Mouse (Mus musculus): ENCODE data around the gene Tmem42. TPM values are rescaled to one million over a fixed set of nuclear protein-coding genes. Genes with fewer than 3 reads are reported as not detected.

The Tmem42 gene
- 1 to 10 TPM in 10 of 26 experiments, under 1 TPM in 3, not detected in 13; 0.66 to 5.5 (median 1.5) TPM for total RNA-seq (2018; cell fraction: chromatin; rRNA removed)
- total RNA-seq (2018; cell fraction: cytosol; rRNA removed), result 1 to 10 TPM; 3.0 to 7.0 (median 4.7) TPM
- 1 to 10 TPM in 21 of 26 experiments, under 1 TPM in 3, not detected in 2; 0.48 to 5.1 (median 2.1) TPM for total RNA-seq (2018; cell fraction: nucleus; rRNA removed)
- polyA plus RNA-seq (2018), result 2.9 to 8.6 TPM (median 3.4 TPM) in 3 replicates

DNA sequence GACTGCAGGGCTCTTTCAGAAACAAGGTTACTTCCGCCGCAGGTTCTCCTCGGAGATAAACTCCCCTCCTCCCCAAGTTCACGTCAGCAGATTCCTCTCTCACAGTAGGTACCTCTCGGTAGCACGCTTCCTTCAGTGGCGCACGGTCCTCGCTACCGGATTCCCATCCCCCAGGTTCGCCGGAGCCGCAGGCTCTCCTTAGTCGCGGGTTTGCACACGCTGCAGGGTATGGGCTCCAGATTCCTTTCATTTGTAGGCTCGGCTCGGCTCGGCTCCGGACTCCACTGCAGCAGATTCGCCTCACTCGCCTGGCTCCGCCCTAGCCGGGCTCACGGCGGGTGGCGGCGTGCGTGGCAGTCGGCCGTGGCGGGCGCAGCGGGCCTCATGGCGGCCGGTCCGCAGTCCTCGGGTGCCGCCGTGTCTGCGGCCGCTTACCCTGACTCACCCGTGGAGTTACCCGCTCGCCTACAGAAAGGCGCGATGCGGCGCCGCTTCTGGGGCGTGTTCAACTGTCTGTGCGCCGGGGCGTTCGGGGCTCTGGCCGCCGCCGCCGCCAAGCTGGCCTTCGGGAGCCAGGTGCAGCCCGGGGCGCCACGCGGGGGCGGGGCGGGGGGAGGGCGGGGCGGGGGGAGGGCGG lies at the start of gene Tmem42:
Gene Tmem42, plus strand, starts transcription at position 332 of the 637 bp plus-strand sequence.
- WGBS (ENCODE audit: missing documents), result under 1% methylated on average over 41 of the region's 69 CpGs
- H3K4me3 ChIP-seq (ENCODE audit: inconsistent target), result peak within 1 kb of the TSS; percentile 76
- no peaks in the 10 kb centered on the region for H3K36me3 ChIP-seq (ENCODE audit: inconsistent target)
- H3K79me2 ChIP-seq (ENCODE audit: inconsistent target), result no peaks in the 10 kb centered on the region
- H3K27ac ChIP-seq, result peak within 1 kb of the TSS; percentile 54

DNA sequence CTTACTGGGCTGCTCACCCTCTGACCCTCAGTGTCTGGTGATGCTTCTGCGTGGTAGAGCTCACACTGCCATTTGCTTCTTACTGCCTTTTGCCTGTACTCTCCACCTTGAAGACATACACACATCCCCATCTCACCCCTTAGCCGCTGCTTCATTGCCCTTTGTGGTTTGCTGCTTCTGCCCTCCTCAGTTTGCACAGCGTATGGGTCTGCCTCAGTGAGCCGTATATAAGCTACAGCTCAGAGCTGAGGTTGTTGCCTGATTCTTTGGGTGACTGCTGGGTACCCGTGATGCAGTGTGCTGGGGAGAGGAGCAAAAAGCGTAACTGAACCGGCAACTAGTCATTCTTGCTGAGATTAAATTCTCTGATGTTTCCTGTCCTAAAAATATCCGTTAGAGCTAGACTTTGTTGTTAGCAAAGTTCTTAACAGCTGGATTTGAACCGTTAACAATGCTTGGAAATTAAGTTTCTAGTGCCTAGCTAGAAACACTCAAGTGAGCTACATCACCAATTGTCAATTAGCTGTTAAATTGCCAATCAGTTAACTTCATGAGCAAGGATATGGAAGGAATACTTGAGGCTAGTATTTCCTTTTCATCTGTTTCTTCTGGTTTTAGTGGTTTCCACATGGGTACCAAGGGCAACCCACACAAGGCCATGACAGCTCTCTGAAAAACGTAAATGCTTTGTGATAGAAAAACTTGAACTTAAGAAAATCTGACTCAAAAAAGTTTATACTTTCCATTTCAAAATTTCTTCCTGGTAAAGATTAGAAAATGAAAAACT lies 22.5 kb upstream of the Tmem42 start:
- Histone ChIP-seq H3K36me3 (ENCODE audit: inconsistent target) (no peaks in the 10 kb centered on the region), H3K4me3 (ENCODE audit: inconsistent target) (no peak overlapping the region), H3K27ac (no peak overlapping the region), H3K79me2 (ENCODE audit: inconsistent target) (no peaks in the 10 kb centered on the region)
- 44% methylated on average over 10 of the region's 10 CpGs for WGBS (ENCODE audit: missing documents)

DNA sequence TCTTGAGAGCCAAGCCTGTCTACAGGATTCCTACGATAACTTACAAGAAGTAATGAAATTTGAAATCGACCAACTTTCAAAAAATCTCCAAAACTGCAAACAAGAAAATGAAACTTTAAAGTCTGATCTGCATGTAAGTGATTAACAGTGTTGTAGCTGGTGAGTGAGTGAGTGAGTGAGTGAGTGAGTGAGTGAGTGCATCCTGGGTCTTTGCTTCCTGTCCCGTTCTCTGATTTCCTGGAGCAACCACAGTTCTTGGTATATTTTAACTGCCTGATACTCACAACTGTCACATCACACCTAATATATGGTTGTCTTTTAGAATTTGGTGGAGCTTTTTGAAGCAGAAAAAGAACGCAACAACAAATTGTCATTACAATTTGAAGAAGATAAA lies 21.9 kb upstream of the Tmem42 start:
- Histone ChIP-seq H3K36me3 (ENCODE audit: inconsistent target) (no peaks in the 10 kb centered on the region), H3K79me2 (ENCODE audit: inconsistent target) (no peaks in the 10 kb centered on the region), H3K27ac (no peak overlapping the region), H3K4me3 (ENCODE audit: inconsistent target) (no peak overlapping the region)
- WGBS (ENCODE audit: missing documents), result 53% methylated on average over 4 of the region's 4 CpGs

DNA sequence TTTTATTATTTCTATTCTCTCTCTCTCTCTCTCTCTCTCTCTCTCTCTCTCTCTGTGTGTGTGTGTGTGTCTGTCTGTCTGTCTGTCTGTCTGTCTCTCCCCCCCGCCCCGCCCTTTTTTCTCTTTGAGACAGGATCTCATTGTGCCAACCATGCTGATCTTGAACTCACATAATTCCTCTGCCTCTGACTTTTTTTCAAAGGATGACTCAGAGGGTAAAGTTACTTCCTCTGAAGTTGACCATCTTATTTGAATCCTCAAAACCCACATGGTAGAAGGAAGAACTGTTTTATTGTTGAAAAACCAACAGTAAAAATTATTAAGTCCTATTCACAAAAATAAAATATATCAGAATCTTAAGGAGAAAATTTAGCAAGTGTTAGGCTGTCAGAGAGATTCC lies 16.4 kb upstream of the Tmem42 start:
- no peaks in the 10 kb centered on the region for H3K36me3 ChIP-seq (ENCODE audit: inconsistent target)
- H3K27ac ChIP-seq, result no peak overlapping the region
- no peaks in the 10 kb centered on the region for H3K79me2 ChIP-seq (ENCODE audit: inconsistent target)
- no CpG with 5 or more reads among the region's 2 CpGs for whole genome bisulfite sequencing (ENCODE audit: missing documents)
- H3K4me3 ChIP-seq (ENCODE audit: inconsistent target), result no peak overlapping the region

- H3K36me3 ChIP-seq (ENCODE audit: inconsistent target), result no peaks in the 10 kb centered on the region
- 86% methylated on average over 6 of the region's 6 CpGs for WGBS (ENCODE audit: missing documents)
- no peak overlapping the region for H3K27ac ChIP-seq
- no peak overlapping the region for H3K4me3 ChIP-seq (ENCODE audit: inconsistent target)
- no peaks in the 10 kb centered on the region for H3K79me2 ChIP-seq (ENCODE audit: inconsistent target)
Observed at GRCm38 (mm10) chr9:123006071-123006470, 15.1 kb upstream of the Tmem42 start.

DNA sequence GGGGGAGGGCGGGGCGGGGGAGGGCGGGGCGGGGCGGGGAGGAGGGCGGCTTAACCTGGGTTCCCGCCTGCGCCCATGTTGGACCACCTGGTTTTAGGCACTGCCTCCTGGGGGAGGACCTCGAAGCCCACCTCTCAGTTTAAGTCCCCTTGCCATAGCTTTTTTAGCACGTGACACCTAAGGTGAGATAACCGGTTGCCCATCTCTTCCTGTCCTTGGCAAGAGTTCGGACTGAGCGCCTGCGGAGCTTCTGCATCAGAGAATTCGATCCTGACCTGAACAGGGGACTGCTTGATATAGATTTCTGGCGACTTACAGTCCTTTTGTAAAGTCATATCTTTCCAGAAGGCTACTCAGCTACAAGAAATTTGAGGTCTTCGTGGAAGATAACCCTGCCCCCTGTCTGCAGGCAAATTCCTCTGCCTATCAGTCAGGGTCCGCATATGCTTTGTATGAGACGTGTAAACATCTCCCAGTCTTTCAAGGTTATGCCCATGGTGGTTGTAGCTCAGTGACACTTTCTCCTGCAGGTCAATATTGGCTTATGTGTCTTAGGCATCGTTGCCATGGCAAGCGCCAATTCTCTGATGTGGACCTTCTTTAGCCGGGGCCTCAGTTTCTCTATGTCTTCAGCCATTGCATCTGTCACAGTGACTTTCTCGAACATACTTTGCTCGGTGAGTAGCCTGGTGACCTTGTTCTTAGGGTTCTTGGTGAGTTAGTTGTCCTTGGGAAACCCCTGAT lies 682 bp downstream of the Tmem42 start:
- Histone ChIP-seq H3K27ac (no peak overlapping the region), H3K79me2 (ENCODE audit: inconsistent target) (no peaks in the 10 kb centered on the region), H3K36me3 (ENCODE audit: inconsistent target) (no peaks in the 10 kb centered on the region), H3K4me3 (ENCODE audit: inconsistent target) (peak overlapping the region; percentile 20; the same call in 1 of the 2 replicates)
- WGBS (ENCODE audit: missing documents), result 45% methylated on average over 18 of the region's 24 CpGs

GRCm38 (mm10) chr9:123024201-123024600 lies 3.1 kb downstream of the Tmem42 start:
- Histone ChIP-seq H3K79me2 (ENCODE audit: inconsistent target) (no peaks in the 10 kb centered on the region), H3K36me3 (ENCODE audit: inconsistent target) (no peaks in the 10 kb centered on the region), H3K27ac (no peak overlapping the region), H3K4me3 (ENCODE audit: inconsistent target) (no peak overlapping the region)
- WGBS (ENCODE audit: missing documents), result 79% methylated on average over 2 of the region's 2 CpGs

GRCm38 (mm10) chr9:123031496-123032246 lies 10.5 kb downstream of the Tmem42 start:
- Histone ChIP-seq H3K27ac (no peak overlapping the region), H3K36me3 (ENCODE audit: inconsistent target) (no peaks in the 10 kb centered on the region), H3K4me3 (ENCODE audit: inconsistent target) (no peak overlapping the region), H3K79me2 (ENCODE audit: inconsistent target) (no peaks in the 10 kb centered on the region)
- 80% methylated on average over 13 of the region's 13 CpGs for WGBS (ENCODE audit: missing documents)

DNA sequence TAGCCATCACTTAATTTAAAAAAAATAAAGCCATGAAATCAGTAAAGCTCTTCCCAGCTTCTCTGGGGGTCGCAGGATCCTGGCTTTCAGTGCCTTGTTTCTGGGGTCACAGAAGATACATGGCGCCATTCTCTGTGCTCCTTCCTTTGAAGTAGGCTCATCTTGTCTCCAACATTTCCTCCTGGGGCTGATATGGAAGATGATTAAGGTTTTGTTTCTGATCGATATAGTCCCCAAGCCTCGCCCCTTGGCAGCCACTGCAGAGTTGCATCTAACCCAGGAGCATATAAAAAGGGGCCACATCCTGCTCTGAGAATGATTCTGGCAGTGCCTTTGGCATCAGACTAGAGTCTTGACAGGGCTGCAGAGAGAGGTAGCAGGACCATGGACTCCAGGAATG lies 13.3 kb downstream of the Tmem42 start, which contains the start of gene Tgm4:
Gene Tgm4, plus strand, starts transcription at position 301 of the 400 bp plus-strand sequence.
- Histone ChIP-seq H3K79me2 (ENCODE audit: inconsistent target) (no peaks in the 10 kb centered on the region), H3K4me3 (ENCODE audit: inconsistent target) (no peak within 1 kb of the TSS), H3K27ac (no peak within 1 kb of the TSS), H3K36me3 (ENCODE audit: inconsistent target) (no peaks in the 10 kb centered on the region)
- 87% methylated on average over 4 of the region's 4 CpGs for WGBS (ENCODE audit: missing documents)

DNA sequence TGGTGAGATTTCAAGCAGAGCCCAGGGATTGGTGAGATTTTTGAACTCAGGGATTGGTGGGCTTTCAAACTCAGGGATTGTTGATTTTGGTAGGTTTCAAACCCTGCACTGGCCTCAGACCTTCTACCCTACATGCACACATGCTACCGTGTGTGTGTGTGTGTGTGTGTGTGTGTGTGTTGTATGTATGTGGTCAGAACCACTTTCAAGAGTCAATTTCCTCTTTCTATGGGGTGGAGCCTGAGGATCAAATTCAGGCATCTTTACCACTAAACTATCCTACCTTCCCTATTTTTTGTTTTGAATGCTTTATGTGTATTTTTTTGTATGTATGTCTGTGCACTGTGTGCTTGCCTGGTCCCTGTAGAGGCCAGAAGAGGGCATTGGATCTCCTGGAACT lies 26.5 kb downstream of the Tmem42 start:
- H3K27ac ChIP-seq, result no peak overlapping the region
- no peaks in the 10 kb centered on the region for H3K36me3 ChIP-seq (ENCODE audit: inconsistent target)
- no peaks in the 10 kb centered on the region for H3K79me2 ChIP-seq (ENCODE audit: inconsistent target)
- no peak overlapping the region for H3K4me3 ChIP-seq (ENCODE audit: inconsistent target)
- 0% methylated on average over 1 of the region's 1 CpGs for WGBS (ENCODE audit: missing documents)

DNA sequence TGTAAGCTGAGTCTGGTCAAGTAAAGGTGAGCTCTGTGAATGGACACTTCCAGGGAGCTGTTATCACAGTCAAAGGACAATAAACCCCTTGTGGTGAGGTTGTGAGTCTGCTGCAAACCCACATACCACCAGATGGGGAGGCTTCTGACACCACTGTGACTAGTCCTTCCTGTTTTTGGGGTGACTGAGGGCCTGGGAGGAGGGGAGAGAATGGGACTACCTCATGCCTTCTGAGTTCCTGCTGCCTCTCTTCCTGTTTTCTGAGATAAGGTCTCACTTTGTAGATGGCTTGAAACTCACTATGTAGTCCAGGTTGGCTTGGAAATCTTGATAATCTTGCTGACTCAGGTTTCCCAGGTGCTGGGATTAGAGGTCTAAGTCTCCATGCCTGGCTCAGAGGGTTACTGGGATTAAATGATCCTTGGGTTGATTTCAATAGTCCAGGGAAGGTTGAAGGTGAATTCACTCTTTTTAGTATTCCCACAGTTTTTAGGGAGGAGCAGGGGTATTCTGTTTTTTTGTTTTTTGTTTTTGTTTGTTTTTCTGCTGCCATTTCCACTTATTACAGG lies 37.7 kb downstream of the Tmem42 start:
- H3K79me2 ChIP-seq (ENCODE audit: inconsistent target), result no peaks in the 10 kb centered on the region
- H3K4me3 ChIP-seq (ENCODE audit: inconsistent target), result no peak overlapping the region
- H3K36me3 ChIP-seq (ENCODE audit: inconsistent target), result no peaks in the 10 kb centered on the region
- no peak overlapping the region for H3K27ac ChIP-seq

DNA sequence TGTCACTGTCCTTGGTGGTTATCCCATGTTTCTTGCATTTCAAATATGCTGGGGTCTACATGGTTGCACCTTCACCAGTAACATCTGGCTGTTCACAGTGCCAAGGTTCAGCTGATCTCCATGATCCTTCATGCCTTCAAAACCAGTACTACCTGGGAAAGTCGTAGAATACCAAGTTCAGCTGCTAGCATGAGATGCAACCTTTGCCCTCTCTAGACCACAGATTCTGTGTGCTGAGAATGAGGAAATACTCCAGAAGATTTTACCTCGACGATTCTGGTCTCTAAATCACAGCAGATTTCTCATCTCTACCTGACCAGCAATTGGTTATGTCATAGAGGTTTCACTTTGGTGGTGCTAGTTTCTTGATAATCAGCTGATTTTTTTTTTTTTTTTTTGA lies 39.0 kb downstream of the Tmem42 start:
- WGBS (ENCODE audit: missing documents), result 40% methylated on average over 3 of the region's 3 CpGs
- Histone ChIP-seq H3K27ac (no peak overlapping the region), H3K36me3 (ENCODE audit: inconsistent target) (no peaks in the 10 kb centered on the region)

More for the DNA sequence above, 39.0 kb downstream of the Tmem42 start:
- no peak overlapping the region for H3K4me3 ChIP-seq (ENCODE audit: inconsistent target)
- H3K79me2 ChIP-seq (ENCODE audit: inconsistent target), result no peaks in the 10 kb centered on the region

All from macrophage (primary cell).